Mouse (Mus musculus): Measurements from ENCODE around the gene Vmn1r188. TPM values are rescaled to one million over a fixed set of nuclear protein-coding genes. Genes with fewer than 3 reads are reported as not detected.
"Not testable (repeated sequence)": the region's sequence is repeated elsewhere in the genome, so short reads cannot be mapped to it uniquely, and the experiment has no call there.

Gene Vmn1r188
- polyA plus RNA-seq, 1 experiment from 2014 or later = not detected

GRCm38 (mm10) chr13:22041651-22042567, 42.3 kb upstream of the Vmn1r188 start:
- Histone ChIP-seq H3K9ac (peak overlapping the region; percentile 61), H3K27me3 (no peaks in the 10 kb centered on the region), H3K9me3 (no peaks in the 10 kb centered on the region), H3K36me3 (no peaks in the 10 kb centered on the region), H3K4me3 (peak overlapping the region; percentile 39), H3K27ac (peak overlapping the region; percentile 95), H3K4me2 (replicated peaks) (peak overlapping the region; percentile 77), H3K4me1 (peaks cover 13% of the 10 kb centered on the region; the same call in 1 of the 2 replicates)
- ATAC-seq (ENCODE audit: insufficient number of reproducible peaks, insufficient read depth, low FRiP score, low TSS enrichment) = no peak
- WGBS = 2% methylated on average over 13 of the region's 13 CpGs

- Histone ChIP-seq H3K27ac (peak within 1 kb of the TSS; percentile 95), H3K4me3 (peak within 1 kb of the TSS; percentile 39), H3K4me1 (peaks cover 13% of the 10 kb centered on the region; the same call in 1 of the 2 replicates), H3K4me2 (replicated peaks) (peak within 1 kb of the TSS; percentile 77), H3K9ac (peak within 1 kb of the TSS; percentile 61)
- not testable (repeated sequence) for H3K36me3 ChIP-seq, H3K27me3 ChIP-seq, H3K9me3 ChIP-seq
- 1% methylated on average over 41 of the region's 80 CpGs for WGBS
- peak; percentile 95 for ATAC-seq (ENCODE audit: insufficient number of reproducible peaks, insufficient read depth, low FRiP score, low TSS enrichment)
Measured at GRCm38 (mm10) chr13:22042568-22043502, 41.4 kb upstream of the Vmn1r188 start, which contains the start of the genes Hist1h2ag and Hist1h2bj. TSS of gene Hist1h2ag (minus strand) at chr13:22042944. TSS of gene Hist1h2bj (plus strand) at chr13:22043214.

- Histone ChIP-seq H3K4me3 (peak overlapping the region; percentile 38), H3K9ac (peak overlapping the region; percentile 36; the same call in 1 of the 2 replicates), H3K27ac (peak overlapping the region; percentile 84), H3K9me3 (no peaks in the 10 kb centered on the region), H3K4me2 (replicated peaks) (peak overlapping the region; percentile 54), H3K36me3 (no peaks in the 10 kb centered on the region), H3K4me1 (peaks cover 13% of the 10 kb centered on the region; the same call in 1 of the 2 replicates), H3K27me3 (no peaks in the 10 kb centered on the region)
- WGBS = under 1% methylated on average over 13 of the region's 14 CpGs
- ATAC-seq (ENCODE audit: insufficient number of reproducible peaks, insufficient read depth, low FRiP score, low TSS enrichment) = peak; percentile 8; the same call in 1 of the 2 replicates
Measured at GRCm38 (mm10) chr13:22043503-22044431, 40.5 kb upstream of the Vmn1r188 start.

- peaks cover 16% of the 10 kb centered on the region; the same call in 1 of the 2 replicates for H3K4me1 ChIP-seq
- no peaks in the 10 kb centered on the region for H3K9me3 ChIP-seq
- H3K27ac ChIP-seq = no peak overlapping the region; the same call in 1 of the 2 replicates
- peak overlapping the region; percentile 54 for H3K4me2 ChIP-seq (replicated peaks)
- no peaks in the 10 kb centered on the region for H3K36me3 ChIP-seq
- no peak for ATAC-seq (ENCODE audit: insufficient number of reproducible peaks, insufficient read depth, low FRiP score, low TSS enrichment)
- H3K27me3 ChIP-seq = no peaks in the 10 kb centered on the region
- 79% methylated on average over 6 of the region's 6 CpGs for WGBS
- H3K9ac ChIP-seq = no peak overlapping the region
- H3K4me3 ChIP-seq = peak overlapping the region; percentile 38; the same call in 1 of the 2 replicates
Measured at GRCm38 (mm10) chr13:22044432-22045155, 39.6 kb upstream of the Vmn1r188 start.

GRCm38 (mm10) chr13:22045311-22045710, 38.9 kb upstream of the Vmn1r188 start:
- Histone ChIP-seq H3K27ac (no peak overlapping the region), H3K27me3 (no peaks in the 10 kb centered on the region), H3K36me3 (no peaks in the 10 kb centered on the region), H3K4me2 (replicated peaks) (no peak overlapping the region), H3K4me1 (peaks cover 10% of the 10 kb centered on the region; the same call in 1 of the 2 replicates), H3K9me3 (no peaks in the 10 kb centered on the region), H3K9ac (no peak overlapping the region), H3K4me3 (no peak overlapping the region)
- no peak for ATAC-seq (ENCODE audit: insufficient number of reproducible peaks, insufficient read depth, low FRiP score, low TSS enrichment)
- 55% methylated on average over 2 of the region's 2 CpGs for WGBS

- H3K36me3 ChIP-seq = no peaks in the 10 kb centered on the region
- no peaks in the 10 kb centered on the region for H3K9me3 ChIP-seq
- H3K4me1 ChIP-seq = peaks cover 5% of the 10 kb centered on the region; the same call in 1 of the 2 replicates
- no peak overlapping the region for H3K9ac ChIP-seq
- H3K4me2 ChIP-seq (replicated peaks) = no peak overlapping the region
- no peak overlapping the region for H3K27ac ChIP-seq
- no peak for ATAC-seq (ENCODE audit: insufficient number of reproducible peaks, insufficient read depth, low FRiP score, low TSS enrichment)
- WGBS = 81% methylated on average over 2 of the region's 2 CpGs
- no peak overlapping the region for H3K4me3 ChIP-seq
- H3K27me3 ChIP-seq = no peaks in the 10 kb centered on the region
Measured at GRCm38 (mm10) chr13:22049041-22049440, 35.2 kb upstream of the Vmn1r188 start.

- Histone ChIP-seq H3K4me1 (peaks cover 2% of the 10 kb centered on the region; the same call in 1 of the 2 replicates), H3K36me3 (no peaks in the 10 kb centered on the region), H3K27ac (peak overlapping the region; percentile 83), H3K27me3 (no peaks in the 10 kb centered on the region), H3K9me3 (no peaks in the 10 kb centered on the region), H3K9ac (peak overlapping the region; percentile 28; the same call in 1 of the 2 replicates), H3K4me3 (peak overlapping the region; percentile 46), H3K4me2 (replicated peaks) (peak overlapping the region; percentile 58)
- ATAC-seq (ENCODE audit: insufficient number of reproducible peaks, insufficient read depth, low FRiP score, low TSS enrichment) = peak; percentile 42
- under 1% methylated on average over 14 of the region's 14 CpGs for WGBS
Measured at GRCm38 (mm10) chr13:22049737-22050440, 34.4 kb upstream of the Vmn1r188 start.

- Histone ChIP-seq H3K27me3 (no peaks in the 10 kb centered on the region), H3K27ac (peak overlapping the region; percentile 83), H3K4me2 (replicated peaks) (peak overlapping the region; percentile 58), H3K36me3 (no peaks in the 10 kb centered on the region), H3K4me3 (peak overlapping the region; percentile 46), H3K9me3 (no peaks in the 10 kb centered on the region), H3K4me1 (peaks cover 2% of the 10 kb centered on the region; the same call in 1 of the 2 replicates), H3K9ac (peak overlapping the region; percentile 61; the same call in 1 of the 2 replicates)
- ATAC-seq (ENCODE audit: insufficient number of reproducible peaks, insufficient read depth, low FRiP score, low TSS enrichment) = peak; percentile 91
- under 1% methylated on average over 52 of the region's 52 CpGs for WGBS
Measured at GRCm38 (mm10) chr13:22050591-22051522, 33.4 kb upstream of the Vmn1r188 start.

- Histone ChIP-seq H3K4me2 (replicated peaks) (peak overlapping the region; percentile 58), H3K9ac (no peak overlapping the region), H3K4me3 (peak overlapping the region; percentile 46), H3K9me3 (no peaks in the 10 kb centered on the region), H3K36me3 (no peaks in the 10 kb centered on the region), H3K27ac (no peak overlapping the region; the same call in 1 of the 2 replicates), H3K4me1 (peaks cover 2% of the 10 kb centered on the region; the same call in 1 of the 2 replicates), H3K27me3 (no peaks in the 10 kb centered on the region)
- WGBS = 13% methylated on average over 5 of the region's 5 CpGs
- no peak for ATAC-seq (ENCODE audit: insufficient number of reproducible peaks, insufficient read depth, low FRiP score, low TSS enrichment)
Measured at GRCm38 (mm10) chr13:22051523-22051859, 32.7 kb upstream of the Vmn1r188 start.

All from embryonic facial prominence, embryonic 12.5 days (tissue).